Mouse (Mus musculus): ENCODE data around the gene Gm10799. TPM values are rescaled to one million over a fixed set of nuclear protein-coding genes. Genes with fewer than 3 reads are reported as not detected.

Gene Gm10799
- polyA plus RNA-seq, 1 experiment from 2014 or later: not detected

Other genes with a start within 250 kb of the Gm10799 start
- gene Lmo2, start 110.6 kb downstream of the Gm10799 start, polyA plus RNA-seq (2015; fragmentation: Nextera tagmentation; extraction: Ambion mirVana): 49.6 and 55.4 TPM in 2 replicates
- gene Fbxo3, start 40.8 kb downstream of the Gm10799 start, polyA plus RNA-seq (2015; fragmentation: Nextera tagmentation; extraction: Ambion mirVana): 70.0 and 70.9 TPM in 2 replicates
- gene 4931422A03Rik, start 40.2 kb downstream of the Gm10799 start, polyA plus RNA-seq (2015; fragmentation: Nextera tagmentation; extraction: Ambion mirVana): 2.5 and 3.1 TPM in 2 replicates
- gene Gm10912, start 2.7 kb downstream of the Gm10799 start, polyA plus RNA-seq (2015; fragmentation: Nextera tagmentation; extraction: Ambion mirVana): not detected in 2 replicates
- gene Cd59b, start 1.3 kb upstream of the Gm10799 start, polyA plus RNA-seq (2015; fragmentation: Nextera tagmentation; extraction: Ambion mirVana): 3.8 and 4.2 TPM in 2 replicates
- 16.7 and 19.3 TPM in 2 replicates for gene Cd59a, start 27.3 kb upstream of the Gm10799 start, polyA plus RNA-seq (2015; fragmentation: Nextera tagmentation; extraction: Ambion mirVana)
- not detected in 2 replicates for gene A930018P22Rik, start 54.2 kb upstream of the Gm10799 start, polyA plus RNA-seq (2015; fragmentation: Nextera tagmentation; extraction: Ambion mirVana)

Data from neural tube, embryonic 15.5 days (tissue).